Mouse (Mus musculus): ENCODE measurements around the gene Ptchd3.

GRCm38 (mm10) chr11:121802743-121803142 lies 27.3 kb upstream of the Ptchd3 start:
- TF ChIP-seq CTCF (conservative IDR thresholded peaks at IDR 0.05; ENCODE audit: low read length) (no peak), NANOG (IDR thresholded peaks at IDR 0.05; ENCODE audit: borderline replicate concordance, low read length) (no peak), POU5F1 (IDR thresholded peaks at IDR 0.05; ENCODE audit: borderline replicate concordance, low read length) (no peak)

Data from E14TG2a.4 (cell line).